Mouse (Mus musculus): ENCODE results near the gene Ttc12. TPM values are rescaled to one million over a fixed set of nuclear protein-coding genes. Genes with fewer than 3 reads are reported as not detected.

Gene Ttc12
- total RNA-seq, 2 experiments from 2014 or later, result 1.2 to 1.6 TPM

GRCm38 (mm10) chr9:49499878-49500277, 13.9 kb upstream of the Ttc12 start:
- no peak for DNase-seq (ENCODE audit: extremely low spot score in 1 of 2, low spot score in 2 of 2)
- intact Hi-C loops (cut with DNase I), result loop anchor here (10.0 kb wide), 1 partner anchor 675 kb away; no protein-coding TSS in a partner anchor

GRCm38 (mm10) chr9:49493979-49494649, 8.1 kb upstream of the Ttc12 start:
- intact Hi-C loops (cut with DNase I), result loop anchor here (5.0 to 10.0 kb wide), 3 partner anchors 681 to 1038 kb away; no protein-coding TSS in a partner anchor
- peak; percentile 62 to 74 for DNase-seq (ENCODE audit: extremely low spot score in 1 of 2, low spot score in 2 of 2)

- intact Hi-C loops (cut with DNase I), result loop anchor here (5.0 to 10.0 kb wide), 3 partner anchors 684 to 1042 kb away; no protein-coding TSS in a partner anchor
- no peak for DNase-seq (ENCODE audit: extremely low spot score in 1 of 2, low spot score in 2 of 2)
Measured at GRCm38 (mm10) chr9:49490609-49491008, 4.6 kb upstream of the Ttc12 start.

- DNase-seq (ENCODE audit: extremely low spot score in 1 of 2, low spot score in 2 of 2), result peak; percentile 72 to 84
- intact Hi-C loops (cut with DNase I), result loop anchor here (1.0 to 10.0 kb wide), 3 partner anchors 242 to 844 kb away; no protein-coding TSS in a partner anchor
Measured at GRCm38 (mm10) chr9:49488912-49489895, 3.2 kb upstream of the Ttc12 start.

- DNase-seq (ENCODE audit: extremely low spot score in 1 of 2, low spot score in 2 of 2), result no peak
Measured at GRCm38 (mm10) chr9:49488258-49488657, 2.2 kb upstream of the Ttc12 start.

GRCm38 (mm10) chr9:49487657-49487943, 1.6 kb upstream of the Ttc12 start:
- DNase-seq (ENCODE audit: extremely low spot score in 1 of 2, low spot score in 2 of 2), result no peak
- intact Hi-C loops (cut with DNase I), result loop anchor here (5.0 to 10.0 kb wide), 2 partner anchors 240 to 843 kb away; no protein-coding TSS in a partner anchor

More at GRCm38 (mm10) chr9:49488258-49488657, 2.2 kb upstream of the Ttc12 start:
- intact Hi-C loops (cut with DNase I), result loop anchor here (5.0 to 10.0 kb wide), 2 partner anchors 241 to 843 kb away; no protein-coding TSS in a partner anchor

- intact Hi-C loops (cut with DNase I), result loop anchor here (5.0 to 10.0 kb wide), 2 partner anchors 240 to 842 kb away; no protein-coding TSS in a partner anchor
- DNase-seq (ENCODE audit: extremely low spot score in 1 of 2, low spot score in 2 of 2), result no peak
Measured at GRCm38 (mm10) chr9:49486805-49487656, 1.0 kb upstream of the Ttc12 start.

- DNase-seq (ENCODE audit: extremely low spot score in 1 of 2, low spot score in 2 of 2), result peak in 1 of 2 experiments; percentile 63
- intact Hi-C loops (cut with DNase I), result loop anchor here (5.0 to 10.0 kb wide), 2 partner anchors 238 to 841 kb away; no protein-coding TSS in a partner anchor
Measured at GRCm38 (mm10) chr9:49485250-49485891, 654 bp downstream of the Ttc12 start.

GRCm38 (mm10) chr9:49483316-49483715, 2.7 kb downstream of the Ttc12 start:
- intact Hi-C loops (cut with DNase I), result loop anchor here (10.0 kb wide), 1 partner anchor 839 kb away; no protein-coding TSS in a partner anchor
- no peak for DNase-seq (ENCODE audit: extremely low spot score in 1 of 2, low spot score in 2 of 2)

GRCm38 (mm10) chr9:49472126-49472525, 13.9 kb downstream of the Ttc12 start:
- DNase-seq (ENCODE audit: extremely low spot score in 1 of 2, low spot score in 2 of 2), result no peak

GRCm38 (mm10) chr9:49470946-49471345, 15.1 kb downstream of the Ttc12 start:
- intact Hi-C loops (cut with DNase I), result no loop called here
- no peak for DNase-seq (ENCODE audit: extremely low spot score in 1 of 2, low spot score in 2 of 2)

More at GRCm38 (mm10) chr9:49472126-49472525, 13.9 kb downstream of the Ttc12 start:
- intact Hi-C loops (cut with DNase I), result no loop called here

- intact Hi-C loops (cut with DNase I), result no loop called here
- no peak for DNase-seq (ENCODE audit: extremely low spot score in 1 of 2, low spot score in 2 of 2)
Measured at GRCm38 (mm10) chr9:49470006-49470405, 16.0 kb downstream of the Ttc12 start.

- intact Hi-C loops (cut with DNase I), result no loop called here
- no peak for DNase-seq (ENCODE audit: extremely low spot score in 1 of 2, low spot score in 2 of 2)
Measured at GRCm38 (mm10) chr9:49456136-49456535, 29.9 kb downstream of the Ttc12 start.

GRCm38 (mm10) chr9:49452396-49452795, 33.6 kb downstream of the Ttc12 start:
- intact Hi-C loops (cut with DNase I), result no loop called here
- no peak for DNase-seq (ENCODE audit: extremely low spot score in 1 of 2, low spot score in 2 of 2)

- DNase-seq (ENCODE audit: extremely low spot score in 1 of 2, low spot score in 2 of 2), result no peak
- intact Hi-C loops (cut with DNase I), result no loop called here
Measured at GRCm38 (mm10) chr9:49450491-49450890, 35.5 kb downstream of the Ttc12 start.

- peak in 1 of 2 experiments; percentile 8 for DNase-seq (ENCODE audit: extremely low spot score in 1 of 2, low spot score in 2 of 2)
- intact Hi-C loops (cut with DNase I), result no loop called here
Measured at GRCm38 (mm10) chr9:49442621-49443020, 43.4 kb downstream of the Ttc12 start.

- intact Hi-C loops (cut with DNase I), result no loop called here
- no peak for DNase-seq (ENCODE audit: extremely low spot score in 1 of 2, low spot score in 2 of 2)
Measured at GRCm38 (mm10) chr9:49427478-49427877, 58.5 kb downstream of the Ttc12 start.

GRCm38 (mm10) chr9:49426921-49427320, 59.1 kb downstream of the Ttc12 start, which contains the start of gene Ankk1:
TSS of gene Ankk1 (minus strand) at chr9:49427021.
- intact Hi-C loops (cut with DNase I), result no loop called here
- DNase-seq (ENCODE audit: extremely low spot score in 1 of 2, low spot score in 2 of 2), result no peak

Measured in left cerebral cortex, postnatal 10 days (tissue).